Mouse (Mus musculus): ENCODE results near the gene Ripor2. TPM values are rescaled to one million over a fixed set of nuclear protein-coding genes. Genes with fewer than 3 reads are reported as not detected.

The Ripor2 gene
- polyA plus RNA-seq, 1 experiment, result 46.4 TPM

- WGBS, result 46% methylated on average over 8 of the region's 8 CpGs
- Histone ChIP-seq H3K27me3 (ENCODE audit: control insufficient read depth, insufficient read depth, low read length) (no peaks in the 10 kb centered on the region), H3K27ac (ENCODE audit: insufficient read depth, low read length) (no peak overlapping the region), H3K4me1 (ENCODE audit: control insufficient read depth, insufficient read depth, insufficient read length) (no peaks in the 10 kb centered on the region), H3K36me3 (ENCODE audit: control insufficient read depth, insufficient read depth, low read length) (no peaks in the 10 kb centered on the region), H3K4me3 (ENCODE audit: extremely low read depth, insufficient read depth, insufficient read length) (no peak overlapping the region)
- no peak for DNase-seq (ENCODE audit: low read depth in 1 of 2, low spot score in 2 of 2)
- TF ChIP-seq POLR2A (IDR thresholded peaks at IDR 0.05; ENCODE audit: low read depth, low read length) (no peak), CTCF (IDR thresholded peaks at IDR 0.05; ENCODE audit: extremely low read depth, insufficient read depth, insufficient read length, insufficient replicate concordance) (no peak)
Observed at GRCm38 (mm10) chr13:24778706-24779380, 196.9 kb downstream of the Ripor2 start.

GRCm38 (mm10) chr13:24781916-24782315 lies 199.9 kb downstream of the Ripor2 start:
- DNase-seq (ENCODE audit: low read depth in 1 of 2, low spot score in 2 of 2), result no peak

More at GRCm38 (mm10) chr13:24781916-24782315, 199.9 kb downstream of the Ripor2 start:
- 53% methylated on average over 5 of the region's 5 CpGs for WGBS
- no peak overlapping the region for H3K4me3 ChIP-seq (ENCODE audit: extremely low read depth, insufficient read depth, insufficient read length)
- H3K4me1 ChIP-seq (ENCODE audit: control insufficient read depth, insufficient read depth, insufficient read length), result peaks cover 14% of the 10 kb centered on the region; the same call in 1 of the 2 replicates
- H3K27ac ChIP-seq (ENCODE audit: insufficient read depth, low read length), result no peak overlapping the region
- TF ChIP-seq POLR2A (IDR thresholded peaks at IDR 0.05; ENCODE audit: low read depth, low read length) (no peak), CTCF (IDR thresholded peaks at IDR 0.05; ENCODE audit: extremely low read depth, insufficient read depth, insufficient read length, insufficient replicate concordance) (no peak)
- no peaks in the 10 kb centered on the region for H3K27me3 ChIP-seq (ENCODE audit: control insufficient read depth, insufficient read depth, low read length)
- no peaks in the 10 kb centered on the region for H3K36me3 ChIP-seq (ENCODE audit: control insufficient read depth, insufficient read depth, low read length)

Other genes with a start within 250 kb of the Ripor2 start
- gene Armh2, start 159.0 kb downstream of the Ripor2 start, polyA plus RNA-seq (2012; rRNA removed), result 0.11 TPM in 1 of 2 replicates, not detected in the other
- gene Gmnn, start 179.7 kb downstream of the Ripor2 start, polyA plus RNA-seq (2012; rRNA removed), result 1.7 and 2.7 TPM in 2 replicates
- 21.0 and 22.6 TPM in 2 replicates for gene BC005537, start 219.5 kb downstream of the Ripor2 start, polyA plus RNA-seq (2012; rRNA removed)
- 15.8 and 17.7 TPM in 2 replicates for gene Acot13, start 249.4 kb downstream of the Ripor2 start, polyA plus RNA-seq (2012; rRNA removed)
- 12.9 and 16.5 TPM in 2 replicates for gene Tdp2, start 249.5 kb downstream of the Ripor2 start, polyA plus RNA-seq (2012; rRNA removed)

Measured in spleen, adult 2 months (tissue).